Mouse (Mus musculus) midbrain, embryonic 14.5 days (tissue): Measurements from ENCODE around the gene Gm45234. TPM values are rescaled to one million over a fixed set of nuclear protein-coding genes. Genes with fewer than 3 reads are reported as not detected.

ENCODE experiments used
- ATAC-seq: fragments of 200-750 bp; cut with Nextera tagmentation; 2 replicates; pipeline ENCODE4 v1.8.0; 2017; ENCODE audit warnings: moderate number of reproducible peaks, moderate library complexity; ENCODE audit not compliant: low FRiP score, low TSS enrichment
- DNase-seq: peaks from one replicate; pipeline ENCODE4 v3.0.0-alpha.2; 2015
- H3K27ac ChIP-seq: fragments of 300-500 bp; sonication (generic); replicated peaks from 2 replicates; pipeline ENCODE4 v1.5.1; 2014; ENCODE audit warnings: mild to moderate bottlenecking, low read depth, low read length, moderate library complexity
- H3K27me3 ChIP-seq: fragments of 300-500 bp; sonication (generic); 2 replicates; pipeline ENCODE4 v1.6.1; 2014; ENCODE audit warnings: low read length, control low read depth, mixed read lengths; ENCODE audit not compliant: control insufficient read depth, insufficient read depth
- H3K36me3 ChIP-seq: fragments of 300-500 bp; sonication (generic); 2 replicates; pipeline ENCODE4 v1.6.1; 2014; ENCODE audit warnings: low read length, control low read depth; ENCODE audit not compliant: control insufficient read depth, insufficient read depth
- H3K4me1 ChIP-seq: fragments of 300-500 bp; sonication (generic); 2 replicates; pipeline ENCODE4 v1.6.1; 2014; ENCODE audit warnings: mild to moderate bottlenecking, antibody characterized with exemption, low read length, control low read depth; ENCODE audit not compliant: control insufficient read depth, insufficient read depth
- H3K4me2 ChIP-seq: fragments of 300-500 bp; sonication (generic); 2 replicates; pipeline ENCODE4 v1.6.1; 2014; ENCODE audit warnings: mild to moderate bottlenecking, low read length, moderate library complexity
- H3K4me3 ChIP-seq: fragments of 300-500 bp; sonication (generic); replicated peaks from 2 replicates; pipeline ENCODE4 v1.5.1; 2014; ENCODE audit warnings: low read depth, low read length
- H3K9ac ChIP-seq: fragments of 300-500 bp; sonication (generic); replicated peaks from 2 replicates; pipeline ENCODE4 v1.6.1; 2014; ENCODE audit warnings: mild to moderate bottlenecking, low read length, moderate library complexity
- H3K9me3 ChIP-seq: fragments of 300-500 bp; sonication (generic); 2 replicates; pipeline ENCODE4 v1.6.1; 2016; ENCODE audit warnings: low read length, control low read depth, mixed read lengths; ENCODE audit not compliant: control insufficient read depth
- WGBS: fragments of 180-500 bp; shearing (Covaris S2); extraction: QIAGEN DNeasy Blood & Tissue Kit; methylation state at CpG from one replicate; pipeline ENCODE4 v1.1.7; 2014; 5-methylcytosine and 5-hydroxymethylcytosine counted together
- polyA plus RNA-seq: library from polyadenylated mRNA; unstranded; fragments of >200 nt; fragmentation: Nextera tagmentation; extraction: Ambion mirVana; gene quantifications from 2 replicates; pipeline ENCODE4 v1.2.1, GENCODE M21; 2014

The Gm45234 gene
- polyA plus RNA-seq, 1 experiment from 2014 or later, result not detected

DNA sequence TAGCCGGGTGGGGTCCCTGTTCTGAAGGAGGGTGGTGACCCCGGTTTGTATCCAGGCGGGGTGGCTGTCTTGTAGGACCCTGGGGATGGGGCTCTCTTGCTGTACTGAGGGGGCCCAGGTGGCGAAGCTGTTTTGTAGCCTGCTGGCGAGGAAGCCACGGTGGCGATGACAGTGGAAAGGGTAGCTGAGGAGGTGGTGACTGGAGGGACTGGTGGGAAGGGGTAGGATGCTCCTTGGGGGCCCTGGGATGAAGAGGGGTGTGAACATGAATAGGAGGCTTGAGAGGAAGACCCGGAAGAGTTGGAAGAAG, 9.6 kb downstream of the Gm45234 start:
- DNase-seq (no peak), ATAC-seq (peak; percentile 5; the same call in 1 of the 2 replicates)
- peak overlapping the region; percentile 93 for H3K4me2 ChIP-seq
- peak overlapping the region; percentile 41 for H3K4me3 ChIP-seq
- H3K9ac ChIP-seq, result peak overlapping the region; percentile 76
- H3K27ac ChIP-seq, result peak overlapping the region; percentile 91
- peaks cover 19% of the 10 kb centered on the region for H3K4me1 ChIP-seq
- H3K9me3 ChIP-seq, result no peaks in the 10 kb centered on the region
- H3K36me3 ChIP-seq, result peaks cover 66% of the 10 kb centered on the region
- WGBS, result 10% methylated on average over 8 of the region's 8 CpGs
- H3K27me3 ChIP-seq, result no peaks in the 10 kb centered on the region

DNA sequence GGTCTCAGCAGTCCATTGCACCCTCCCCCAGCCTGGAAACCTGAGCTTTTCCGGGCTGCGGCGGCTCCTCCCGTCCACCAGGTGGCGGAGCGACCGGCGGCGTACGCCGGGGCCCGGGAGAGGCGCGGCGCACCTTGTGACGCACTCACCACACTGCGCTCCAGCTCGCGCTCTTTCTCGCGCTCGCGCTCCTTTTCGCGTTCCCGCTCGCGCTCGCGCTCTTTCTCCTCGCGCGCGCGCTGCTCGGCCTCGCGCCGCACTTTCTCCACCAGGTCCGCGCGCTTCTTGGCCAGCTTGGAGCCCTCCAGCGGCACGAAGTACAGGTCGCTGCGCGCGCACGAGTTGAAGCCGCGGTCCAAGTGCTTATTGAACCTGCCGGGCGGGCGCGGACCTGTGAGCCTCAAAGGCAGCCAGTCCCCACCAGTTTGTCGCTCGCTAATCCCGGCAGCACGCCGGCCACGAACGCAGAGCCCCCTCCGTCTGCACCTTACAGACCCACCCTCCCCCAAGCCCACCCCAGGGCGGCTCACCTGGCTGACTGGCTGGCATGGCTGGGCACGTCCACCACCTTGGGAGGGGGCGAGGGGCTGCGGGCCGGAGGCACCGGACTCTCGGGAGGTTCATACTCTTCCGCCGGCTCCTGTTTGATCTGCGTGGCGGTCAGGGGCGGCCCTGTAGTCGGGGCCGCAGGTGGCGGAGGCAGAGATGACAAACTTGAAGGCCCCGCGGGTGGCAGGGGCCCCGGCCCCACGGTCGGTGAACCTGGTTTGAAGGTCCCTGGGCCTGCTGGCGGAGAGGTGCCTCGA, 10.1 kb downstream of the Gm45234 start:
- Histone ChIP-seq H3K27me3 (no peaks in the 10 kb centered on the region), H3K9me3 (no peaks in the 10 kb centered on the region), H3K9ac (peak overlapping the region; percentile 76), H3K4me3 (peak overlapping the region; percentile 41), H3K27ac (peak overlapping the region; percentile 91), H3K36me3 (peaks cover 66% of the 10 kb centered on the region), H3K4me2 (peak overlapping the region; percentile 93), H3K4me1 (peaks cover 19% of the 10 kb centered on the region)
- under 1% methylated on average over 85 of the region's 85 CpGs for WGBS
- DNase-seq (peak; percentile 99), ATAC-seq (peak; percentile 86)

DNA sequence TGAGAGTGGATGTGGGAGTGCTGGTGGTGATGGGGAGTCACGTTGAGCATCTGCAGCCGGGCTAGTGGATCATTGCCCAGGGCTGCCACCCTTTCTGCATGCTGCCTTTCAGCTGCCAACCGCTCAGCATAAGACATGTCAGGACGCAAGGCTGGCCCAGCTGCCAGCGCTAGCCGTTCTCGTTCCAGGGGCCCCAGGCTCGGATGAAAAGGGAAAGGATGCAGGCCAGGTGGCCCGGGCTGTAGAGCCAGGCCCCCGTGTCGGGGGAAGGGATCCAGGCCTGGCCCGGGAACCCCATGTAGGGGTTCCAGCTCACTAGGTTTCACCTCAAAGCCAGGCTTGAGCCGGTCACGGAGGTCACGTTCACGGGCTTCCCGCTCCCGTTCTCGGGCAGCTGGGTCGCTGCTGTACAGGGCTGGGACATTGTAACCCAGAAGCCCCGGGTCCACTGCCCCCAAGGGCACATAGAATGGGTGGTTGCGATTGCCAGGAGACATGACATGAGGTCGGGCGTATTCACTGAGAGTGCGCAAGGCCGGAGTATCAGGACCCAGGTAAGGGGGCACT, 11.0 kb downstream of the Gm45234 start:
- 65% methylated on average over 26 of the region's 26 CpGs for WGBS
- Histone ChIP-seq H3K4me1 (peaks cover 22% of the 10 kb centered on the region), H3K36me3 (peaks cover 65% of the 10 kb centered on the region), H3K4me2 (peak overlapping the region; percentile 93), H3K27me3 (no peaks in the 10 kb centered on the region), H3K9me3 (no peaks in the 10 kb centered on the region), H3K9ac (peak overlapping the region; percentile 31; the same call in 1 of the 2 replicates), H3K27ac (peak overlapping the region; percentile 91), H3K4me3 (peak overlapping the region; percentile 41)
- peak; percentile 9 for DNase-seq
- ATAC-seq, result no peak

DNA sequence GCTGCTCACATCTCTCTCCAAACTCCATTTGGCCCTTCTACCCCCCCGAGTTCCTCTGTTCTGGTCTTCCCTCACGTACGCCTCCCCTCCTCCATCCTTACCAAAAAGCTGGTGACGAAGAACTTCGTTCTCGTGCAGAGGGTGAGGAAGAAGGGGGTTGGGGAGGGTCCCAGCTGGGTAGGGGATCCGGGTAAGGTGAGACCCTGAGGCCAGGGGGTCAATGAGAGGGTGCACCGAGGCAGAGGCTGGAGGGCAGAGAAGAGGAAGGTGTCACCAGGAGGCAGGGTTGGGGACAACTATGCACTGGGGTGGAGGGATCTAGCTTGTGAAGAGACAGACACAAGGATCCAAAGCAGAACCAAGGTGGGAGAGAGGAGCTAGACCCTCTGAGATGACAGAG, 12.2 kb downstream of the Gm45234 start:
- Histone ChIP-seq H3K9ac (no peak overlapping the region), H3K4me1 (peaks cover 32% of the 10 kb centered on the region), H3K27ac (no peak overlapping the region), H3K4me3 (no peak overlapping the region), H3K27me3 (no peaks in the 10 kb centered on the region), H3K36me3 (peaks cover 58% of the 10 kb centered on the region), H3K9me3 (no peaks in the 10 kb centered on the region), H3K4me2 (no peak overlapping the region)
- WGBS, result 93% methylated on average over 8 of the region's 8 CpGs
- DNase-seq, result no peak
- no peak for ATAC-seq

DNA sequence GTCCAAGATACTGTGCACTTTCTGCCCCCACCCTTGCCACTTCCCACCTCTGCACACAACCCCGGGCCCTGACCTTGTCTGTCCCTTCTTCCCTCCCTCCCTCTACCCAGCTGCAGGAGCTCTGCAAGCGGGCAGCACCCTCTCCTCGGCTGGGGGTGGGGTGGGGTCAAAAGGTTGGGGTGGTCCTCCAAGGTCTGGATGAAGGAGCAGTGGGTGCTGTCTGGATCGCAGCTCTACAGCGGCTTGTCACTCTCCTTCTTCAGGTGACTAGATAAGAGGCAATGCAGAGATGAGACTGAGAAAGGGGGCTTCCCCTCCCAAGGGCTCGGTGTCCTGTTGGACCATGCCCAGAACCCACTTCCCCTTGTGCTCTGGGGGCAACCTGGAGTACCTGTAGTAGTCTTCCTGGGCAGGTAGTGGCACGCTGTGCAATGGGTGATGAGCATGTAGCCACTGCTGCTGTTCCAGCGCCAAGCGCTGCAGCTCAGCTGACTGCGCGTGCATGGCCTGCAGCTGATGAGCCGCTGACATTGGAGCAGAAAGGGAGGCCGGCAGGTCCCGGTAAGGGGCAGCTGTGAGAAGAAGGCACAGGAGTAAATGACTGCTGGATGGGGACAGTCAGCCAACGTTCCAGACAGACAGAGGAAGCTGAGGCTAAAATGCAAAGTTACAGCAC, 12.8 kb downstream of the Gm45234 start:
- Histone ChIP-seq H3K27ac (no peak overlapping the region), H3K9me3 (no peaks in the 10 kb centered on the region), H3K4me3 (no peak overlapping the region), H3K4me1 (peaks cover 36% of the 10 kb centered on the region), H3K27me3 (no peaks in the 10 kb centered on the region), H3K36me3 (peaks cover 52% of the 10 kb centered on the region), H3K4me2 (no peak overlapping the region), H3K9ac (no peak overlapping the region)
- DNase-seq (no peak), ATAC-seq (no peak)
- WGBS, result 92% methylated on average over 15 of the region's 15 CpGs

DNA sequence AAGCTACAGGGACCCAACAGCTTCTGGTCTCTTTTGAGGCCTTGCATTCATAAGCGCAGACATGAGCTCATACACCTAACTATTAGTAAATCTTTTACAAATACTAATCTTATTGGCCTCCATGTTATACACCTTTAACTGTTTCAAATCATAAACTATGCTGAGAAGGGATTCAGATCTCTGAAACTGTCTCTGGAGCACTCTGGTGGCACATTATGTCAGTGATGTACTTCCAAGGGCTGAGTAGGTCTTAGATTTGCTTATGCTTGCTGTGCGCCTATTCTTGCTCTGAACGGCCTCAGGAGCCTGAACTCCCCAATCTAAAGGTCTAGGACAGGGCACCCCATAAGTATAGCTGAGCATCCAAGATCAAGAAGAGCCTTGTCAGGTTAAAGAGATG, 14.0 kb downstream of the Gm45234 start:
- Histone ChIP-seq H3K9me3 (no peaks in the 10 kb centered on the region), H3K4me3 (peak overlapping the region; percentile 70), H3K4me1 (peaks cover 36% of the 10 kb centered on the region), H3K4me2 (peak overlapping the region; percentile 77), H3K27me3 (no peaks in the 10 kb centered on the region), H3K9ac (peak overlapping the region; percentile 94; the same call in 1 of the 2 replicates), H3K36me3 (peaks cover 41% of the 10 kb centered on the region), H3K27ac (peak overlapping the region; percentile 99)
- no peak for DNase-seq
- no peak for ATAC-seq
- WGBS, result 73% methylated on average over 3 of the region's 3 CpGs

DNA sequence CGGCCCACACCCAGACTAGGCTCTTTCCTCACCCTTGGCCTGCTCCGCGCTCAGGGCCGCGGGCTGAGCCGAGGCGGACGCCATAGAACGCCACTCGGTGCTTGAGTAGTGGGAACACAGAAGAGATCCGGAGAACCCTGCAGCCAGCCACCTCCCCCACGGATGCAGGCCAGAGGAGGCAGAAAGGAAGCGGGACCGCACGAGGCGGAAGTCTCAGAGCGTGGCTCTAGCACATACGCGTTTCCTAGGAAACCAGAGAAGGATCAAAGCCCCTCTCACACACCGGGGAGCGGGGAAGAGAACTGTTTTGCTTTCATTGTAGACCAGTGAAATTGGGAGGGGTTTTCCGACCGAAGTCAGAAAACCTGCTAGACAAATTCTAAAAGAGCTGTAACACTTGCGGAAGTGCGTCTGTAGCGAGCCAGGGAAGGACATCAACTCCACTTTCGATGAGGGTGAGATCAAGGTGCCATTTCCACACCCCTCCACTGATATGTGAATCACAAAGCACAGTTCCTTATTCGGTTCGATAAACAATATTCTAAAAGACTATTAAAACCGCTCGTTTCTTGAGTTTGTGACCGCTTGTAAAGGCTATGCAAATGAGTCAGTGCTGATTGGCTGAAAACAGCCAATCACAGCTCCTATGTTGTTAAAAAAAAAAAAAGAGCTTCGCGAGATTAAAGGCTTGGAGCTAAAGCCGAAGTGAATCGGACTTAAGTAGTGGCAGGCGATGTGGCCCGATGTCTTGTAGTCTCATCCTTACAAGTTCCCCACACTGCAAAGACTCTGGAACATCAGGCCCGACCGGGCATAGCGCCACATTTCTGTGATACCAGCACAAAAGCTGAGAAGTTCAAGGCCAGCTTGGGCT, 14.7 kb downstream of the Gm45234 start, which contains the start of gene Grcc10:
Grcc10 (minus strand) TSS at position 487 of the 874 bp plus-strand sequence.
- Histone ChIP-seq H3K27ac (peak within 1 kb of the TSS; percentile 99), H3K36me3 (peaks cover 37% of the 10 kb centered on the region), H3K4me1 (peaks cover 30% of the 10 kb centered on the region), H3K9me3 (no peaks in the 10 kb centered on the region), H3K27me3 (no peaks in the 10 kb centered on the region), H3K4me2 (peak within 1 kb of the TSS; percentile 77), H3K9ac (peak within 1 kb of the TSS; percentile 94), H3K4me3 (peak within 1 kb of the TSS; percentile 70)
- under 1% methylated on average over 41 of the region's 41 CpGs for WGBS
- DNase-seq, result peak; percentile 95
- peak; percentile 81 for ATAC-seq

DNA sequence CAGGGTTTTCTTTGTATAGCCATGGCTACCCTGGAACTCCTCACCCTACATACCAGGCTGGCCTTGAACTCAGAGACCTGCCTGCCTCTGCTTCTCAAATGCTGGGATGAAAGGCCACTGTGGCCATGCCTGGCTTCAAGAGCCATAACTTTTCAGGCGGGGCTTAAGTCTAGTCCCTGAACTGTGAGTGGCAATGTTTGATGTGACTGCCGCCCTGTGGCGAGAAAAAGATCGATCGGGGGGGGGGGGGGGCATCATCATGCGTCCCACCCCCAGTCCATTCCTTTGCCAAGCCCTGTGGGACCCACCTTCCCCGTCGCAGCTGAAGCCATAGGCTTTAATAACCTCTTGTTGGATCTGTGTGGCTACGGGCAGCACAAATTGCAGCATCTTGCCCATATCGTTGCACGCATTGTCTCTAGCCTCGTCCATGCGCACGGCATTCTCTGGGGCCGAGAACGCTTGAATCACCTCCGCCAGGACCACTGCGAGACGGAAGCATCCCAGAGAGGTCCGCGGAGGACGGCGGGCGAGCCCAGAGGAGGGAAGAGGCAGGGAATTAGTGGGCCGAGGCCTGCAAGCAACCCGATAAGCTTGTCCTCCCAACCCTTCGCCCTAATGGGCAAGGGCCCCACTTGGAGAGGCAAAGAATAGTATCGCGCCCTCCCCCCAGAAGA, 15.5 kb downstream of the Gm45234 start:
- ATAC-seq (peak; percentile 25), DNase-seq (peak; percentile 74)
- peak overlapping the region; percentile 94 for H3K9ac ChIP-seq
- peak overlapping the region; percentile 77 for H3K4me2 ChIP-seq
- peaks cover 36% of the 10 kb centered on the region for H3K36me3 ChIP-seq
- WGBS, result under 1% methylated on average over 29 of the region's 29 CpGs
- H3K9me3 ChIP-seq, result no peaks in the 10 kb centered on the region
- H3K4me1 ChIP-seq, result peaks cover 28% of the 10 kb centered on the region
- H3K27ac ChIP-seq, result peak overlapping the region; percentile 99
- H3K27me3 ChIP-seq, result no peaks in the 10 kb centered on the region
- H3K4me3 ChIP-seq, result peak overlapping the region; percentile 70
